Mouse (Mus musculus): ENCODE results near the gene Cflar.
"Not testable (repeated sequence)": the region's sequence is repeated elsewhere in the genome, so short reads cannot be mapped to it uniquely, and the experiment has no call there.

DNA sequence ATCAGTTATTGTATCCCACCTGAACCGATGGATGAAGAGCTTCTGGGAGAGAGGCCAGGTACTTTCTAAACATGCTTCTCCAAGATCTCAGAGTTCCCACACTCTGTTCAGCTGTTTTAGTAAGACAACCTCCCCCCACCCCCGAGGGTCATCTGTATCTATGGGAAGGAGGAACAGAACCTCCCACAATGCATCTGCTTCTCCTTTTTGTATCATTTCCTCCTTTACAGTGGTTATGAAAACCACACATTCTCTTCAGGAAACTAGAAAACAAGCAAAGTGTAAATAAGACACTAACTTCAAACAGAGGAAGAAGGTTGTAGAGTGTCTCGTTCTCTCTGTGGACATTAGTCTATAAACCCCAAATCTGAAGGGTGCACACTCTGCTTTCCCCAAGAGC, 41.7 kb upstream of the Cflar start:
- not testable (repeated sequence) for TF ChIP-seq CTCF (IDR thresholded peaks at IDR 0.05; ENCODE audit: low read depth); EP300 (optimal IDR thresholded peaks at IDR 0.05)
